Mouse (Mus musculus) kidney, adult 9 months (tissue): ENCODE measurements around the gene Cast.

Source experiments
- DNase-seq: peaks from one replicate; pipeline ENCODE4 v3.0.0; 2022

Cast gene

GRCm38 (mm10) chr13:74808152-74808929 is at the start of gene Cast:
Gene Cast, minus strand, starts transcription at chr13:74808810.
- DNase-seq: peak; percentile 51

GRCm38 (mm10) chr13:74854338-74855047 is 45.9 kb upstream of the Cast start:
- DNase-seq: peak; percentile 85

- DNase-seq: no peak
These were observed 42.2 kb upstream of the Cast start for GRCm38 (mm10) chr13:74850823-74851222.

DNA sequence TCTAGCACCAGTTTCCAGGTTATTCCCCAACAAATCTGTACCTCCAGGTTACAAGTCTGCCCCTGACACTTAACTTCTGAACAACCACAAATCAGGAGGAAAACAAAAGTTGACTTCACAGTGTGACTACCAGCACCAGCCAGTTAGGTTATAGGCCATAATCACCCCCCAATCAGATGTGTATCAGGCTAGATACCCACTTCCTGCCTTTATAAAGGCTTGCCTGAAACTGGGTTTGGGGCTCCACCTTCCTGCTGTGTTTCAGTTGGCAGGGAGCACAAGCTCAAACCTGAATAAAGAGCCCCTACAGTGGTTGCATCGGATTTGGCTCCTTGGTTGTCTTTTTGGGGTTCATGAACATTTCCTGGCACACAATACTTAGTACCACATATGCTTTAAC is 37.3 kb upstream of the Cast start:
- no peak for DNase-seq

DNA sequence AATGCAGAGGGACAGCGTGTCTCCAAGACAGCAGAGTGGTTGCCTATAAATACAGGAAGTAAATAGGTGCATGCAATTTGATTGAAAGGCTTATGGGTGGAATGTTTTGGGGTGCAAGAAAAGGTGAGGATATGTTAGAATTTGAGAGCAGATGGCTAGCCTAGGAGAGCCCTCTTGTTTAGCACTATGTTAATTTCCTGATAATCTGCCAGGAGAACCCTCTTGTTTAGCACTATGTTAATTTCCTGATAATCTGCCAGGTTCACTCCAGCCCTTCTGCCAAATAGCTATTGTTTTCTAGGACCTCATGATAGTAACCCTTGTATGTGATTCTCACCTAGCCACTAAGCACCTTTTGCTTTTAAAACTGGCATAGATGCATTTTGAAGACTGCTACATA is 25.9 kb upstream of the Cast start:
- DNase-seq: no peak

- DNase-seq: no peak
These were observed 13.5 kb upstream of the Cast start for GRCm38 (mm10) chr13:74822095-74822494.

DNA sequence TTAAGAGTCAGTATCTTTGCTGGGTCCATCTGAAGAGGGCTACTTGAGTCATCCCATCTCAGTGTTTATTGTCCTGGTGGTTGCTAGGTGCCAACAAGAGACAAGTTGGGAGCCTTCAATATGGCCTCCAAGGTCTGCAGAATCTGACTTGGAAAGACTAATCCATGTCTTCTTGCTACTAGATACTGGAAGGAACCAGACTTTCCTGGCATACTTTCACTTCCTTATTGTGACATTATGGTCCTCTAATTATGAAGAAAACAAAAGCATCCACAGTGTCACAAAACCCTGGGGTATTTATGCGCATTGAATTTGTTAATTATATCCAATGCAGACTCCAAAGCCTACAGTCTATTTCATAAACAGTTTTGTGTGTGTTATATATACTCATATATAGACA is 7.1 kb upstream of the Cast start:
- DNase-seq: no peak

- peak; percentile 71 for DNase-seq
These were observed 1.0 kb downstream of the Cast start for GRCm38 (mm10) chr13:74807446-74808151.

- DNase-seq: no peak
These were observed 1.7 kb downstream of the Cast start for GRCm38 (mm10) chr13:74806934-74807333.

- DNase-seq: no peak
These were observed 14.2 kb downstream of the Cast start for GRCm38 (mm10) chr13:74794435-74794834.

DNA sequence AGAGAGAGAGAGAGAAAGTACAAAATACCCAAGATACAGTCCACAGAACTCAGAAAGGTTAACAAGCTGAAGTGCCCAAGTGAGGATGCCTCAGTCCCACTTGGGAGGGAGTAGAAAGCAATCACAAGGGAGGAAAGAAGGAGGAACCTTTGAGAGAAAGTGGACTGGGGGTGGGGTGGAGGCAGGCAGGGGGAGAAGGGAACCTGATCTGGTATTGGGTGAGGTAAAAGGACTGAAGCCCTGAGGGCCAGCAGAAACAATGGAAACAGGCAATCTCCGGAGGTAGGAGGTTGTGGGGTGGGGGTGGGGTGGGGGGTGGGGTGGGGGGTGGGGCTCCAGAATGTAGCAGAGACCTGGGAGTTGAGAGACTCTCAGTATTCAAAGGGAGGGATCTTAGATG is 20.9 kb downstream of the Cast start:
- DNase-seq: no peak

DNA sequence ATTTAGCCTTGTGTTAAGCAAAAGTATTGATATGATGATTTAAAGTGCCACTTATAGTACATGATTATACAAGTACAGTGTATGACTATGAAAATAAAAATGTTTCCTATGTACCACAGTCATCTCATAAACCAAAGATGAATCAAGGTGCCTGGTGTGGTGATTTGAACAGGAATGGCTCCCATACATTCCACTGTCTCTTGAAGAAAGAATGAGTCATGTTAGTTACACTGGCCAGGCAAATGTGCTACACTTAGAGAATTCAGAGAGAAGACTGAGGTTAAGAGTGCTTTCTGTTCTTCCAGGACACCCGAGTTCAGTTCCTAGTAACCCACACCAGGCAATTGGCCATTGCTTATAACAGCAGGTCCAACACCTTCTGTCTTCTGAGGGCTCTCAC is 36.5 kb downstream of the Cast start:
- DNase-seq: no peak

- peak; percentile 96 for DNase-seq
These were observed 38.1 kb downstream of the Cast start for GRCm38 (mm10) chr13:74770480-74770879.

DNA sequence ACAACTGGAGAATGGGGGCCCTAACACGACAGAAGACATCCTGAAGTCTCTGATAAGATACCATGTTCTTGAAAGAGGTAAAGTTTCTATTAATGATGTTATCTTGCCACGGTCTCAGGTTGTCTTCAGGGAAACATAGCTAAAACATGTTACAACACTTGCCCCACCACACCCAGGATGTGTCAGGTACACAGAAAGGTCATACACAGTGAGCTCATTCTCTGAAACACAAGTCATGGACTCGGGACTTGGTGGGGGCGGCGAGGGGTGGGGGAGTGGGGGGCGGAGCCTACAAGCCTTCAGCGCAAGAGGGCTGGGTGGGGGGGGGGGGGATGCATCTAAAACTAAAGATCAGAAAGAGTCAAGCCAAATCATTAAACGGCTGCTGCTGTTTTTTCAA is 38.7 kb downstream of the Cast start:
- DNase-seq: peak; percentile 6

GRCm38 (mm10) chr13:74767186-74767585 is 41.4 kb downstream of the Cast start:
- no peak for DNase-seq

GRCm38 (mm10) chr13:74762741-74763140 is 45.9 kb downstream of the Cast start:
- DNase-seq: no peak

DNA sequence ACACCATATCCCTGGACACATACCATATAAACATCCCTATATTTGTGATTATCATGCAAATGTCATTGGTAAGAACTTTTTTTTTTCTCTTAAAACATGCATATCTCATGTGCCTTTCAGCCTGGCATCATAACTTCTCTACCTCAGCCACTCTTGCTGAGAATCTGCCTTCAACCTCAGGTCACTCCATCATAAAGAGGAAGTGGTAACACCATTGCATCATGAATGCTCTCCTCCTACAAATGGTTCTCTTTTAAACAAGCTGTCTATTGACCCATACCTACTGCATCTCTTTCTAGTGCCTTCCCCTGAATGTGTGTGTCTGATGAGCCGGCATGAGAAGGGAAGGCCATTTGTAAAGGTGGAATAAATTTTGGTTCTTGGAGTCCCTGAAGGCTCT is 49.5 kb downstream of the Cast start:
- no peak for DNase-seq

- DNase-seq: no peak
These were observed 65.4 kb downstream of the Cast start for GRCm38 (mm10) chr13:74743219-74743618.

DNA sequence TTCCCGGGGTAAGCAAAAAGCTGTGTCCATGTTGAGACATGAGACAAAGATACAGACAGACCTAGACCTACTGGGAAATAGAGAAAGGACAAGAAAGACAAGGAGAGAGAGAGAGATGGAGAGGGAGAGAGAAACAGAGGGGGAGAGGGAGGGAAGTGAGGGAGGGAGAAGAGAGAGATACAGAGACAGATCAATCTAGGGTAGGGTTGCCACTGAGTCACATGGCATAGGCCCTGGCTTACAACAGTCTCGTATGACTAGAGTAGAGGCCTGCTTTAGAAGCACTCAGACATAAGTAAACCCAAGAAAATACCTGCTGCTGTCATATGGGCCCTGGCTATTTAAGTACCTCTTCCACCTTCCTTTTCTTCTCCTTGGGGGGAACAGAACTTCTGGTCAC is 72.2 kb downstream of the Cast start:
- no peak for DNase-seq

DNA sequence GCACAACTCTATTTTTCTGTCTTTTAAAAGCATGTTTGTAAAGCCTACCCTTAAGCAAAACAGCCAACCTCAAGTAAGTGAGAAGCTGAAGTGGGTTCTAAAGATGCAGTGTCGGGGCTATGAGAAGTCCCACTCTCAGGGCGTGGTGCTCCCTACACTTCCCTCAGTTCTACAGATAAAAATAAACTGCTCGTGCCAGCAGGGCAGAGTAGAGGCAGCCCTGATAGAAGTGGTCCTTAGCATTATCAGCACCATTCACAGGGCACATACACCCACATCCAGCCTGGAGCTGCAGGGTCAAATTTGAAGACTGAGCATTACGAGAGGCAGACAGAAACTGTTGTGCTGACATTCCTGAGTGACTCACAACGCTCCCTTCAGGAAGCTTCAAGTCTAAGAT is 72.8 kb downstream of the Cast start:
- DNase-seq: no peak

- DNase-seq: no peak
These were observed 74.9 kb downstream of the Cast start for GRCm38 (mm10) chr13:74733726-74734125.

GRCm38 (mm10) chr13:74719002-74719401 is 89.6 kb downstream of the Cast start:
- no peak for DNase-seq

DNA sequence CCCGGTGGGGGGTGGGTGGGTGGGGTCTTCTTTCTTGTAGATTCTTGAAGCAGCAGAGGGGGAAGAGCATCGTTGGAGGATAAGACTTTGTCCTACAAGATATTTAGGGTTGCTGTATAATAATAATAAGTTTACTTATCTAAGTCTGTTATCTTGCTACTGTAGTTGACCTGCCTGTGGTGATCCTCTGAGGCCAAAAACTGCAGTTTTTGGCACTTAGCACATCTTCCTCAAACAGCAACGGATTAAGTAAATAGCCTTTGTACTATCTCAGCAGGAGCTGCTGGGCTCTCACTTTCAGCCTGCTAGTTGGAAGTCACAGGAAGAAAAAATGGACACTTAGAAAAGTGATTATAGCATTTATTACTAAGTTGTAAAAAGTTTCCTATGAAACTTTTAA is 112.4 kb downstream of the Cast start:
- no peak for DNase-seq
